Mouse (Mus musculus): Measurements from ENCODE around the gene Tns3.

DNA sequence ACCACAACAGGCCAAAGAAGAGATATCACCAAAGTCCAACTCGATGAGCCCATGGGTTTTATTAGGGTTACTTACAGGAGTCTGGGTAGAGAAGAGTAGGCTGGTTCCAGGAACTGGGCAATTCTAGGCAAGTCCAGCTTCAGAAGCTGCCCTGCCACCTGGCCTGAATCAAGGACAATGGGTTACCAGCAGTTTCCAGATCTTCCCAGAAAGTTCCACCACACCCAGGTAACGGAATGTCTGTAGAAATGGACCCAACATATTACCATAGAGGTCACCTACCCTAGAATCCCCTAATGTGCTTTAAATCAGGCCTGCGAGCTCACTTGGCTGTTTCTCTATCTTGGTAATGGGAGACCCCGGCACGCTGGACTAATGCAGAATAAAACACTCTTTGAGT is 29.8 kb upstream of the Tns3 start:
- no peak for TF ChIP-seq POLR2A (IDR thresholded peaks at IDR 0.05; ENCODE audit: borderline replicate concordance, insufficient read depth, low read length)
- no peak for TF ChIP-seq CTCF (IDR thresholded peaks at IDR 0.05; ENCODE audit: borderline replicate concordance, insufficient read depth, low read depth, low read length)
